Mouse (Mus musculus) cerebellum, adult 2 months (tissue): ENCODE results near the gene Rps6ka3.

ENCODE experiments used
- CTCF ChIP-seq: fragments of 200-500 bp; IDR thresholded peaks from 2 replicates; pipeline ENCODE4 v1.5.1; 2011; ENCODE audit warnings: low read depth, mild to moderate bottlenecking, control low read depth, low read length, moderate library complexity, borderline replicate concordance; ENCODE audit not compliant: insufficient read depth
- POLR2A ChIP-seq: fragments of 200-500 bp; IDR thresholded peaks from 2 replicates; pipeline ENCODE4 v1.6.1; 2011; ENCODE audit warnings: low read length, control low read depth, borderline replicate concordance; ENCODE audit not compliant: insufficient read depth

DNA sequence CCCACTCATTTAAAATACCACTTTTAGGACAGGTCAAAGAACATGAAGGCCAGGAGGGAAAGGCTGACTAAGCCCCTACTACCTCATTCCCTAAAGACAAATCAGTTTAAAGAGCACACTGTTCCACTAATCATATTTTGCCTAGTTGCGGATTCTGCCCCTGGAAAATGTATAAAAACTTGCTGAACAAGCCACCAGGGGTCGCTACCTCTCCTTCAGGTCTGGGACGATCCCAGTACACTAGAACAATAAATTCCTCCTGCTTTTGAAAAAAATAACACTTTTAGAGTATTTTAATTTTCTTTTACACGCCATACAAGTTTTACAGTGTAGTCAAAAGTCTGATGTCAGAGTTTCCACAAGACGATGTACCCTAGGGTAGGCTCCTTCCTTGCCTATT, 76.7 kb downstream of the Rps6ka3 start:
- TF ChIP-seq CTCF (no peak), POLR2A (no peak)
